Mouse (Mus musculus) limb, embryonic 15.5 days (tissue): ENCODE measurements at regions not wholly inside any gene's neighbourhood (a gene's known extent, or its start where the extent isn't known, plus 50 kb on each side); places are given as distances from the start of the nearest gene placed in this dataset.
"Not testable (repeated sequence)": the region's sequence is repeated elsewhere in the genome, so short reads cannot be mapped to it uniquely, and the experiment has no call there.

Experiments used
- ATAC-seq: fragments of 200-750 bp; cut with Nextera tagmentation; 2 replicates; pipeline ENCODE4 v1.8.0; 2017; ENCODE audit warnings: low read depth, moderate TSS enrichment; ENCODE audit not compliant: insufficient number of reproducible peaks, low FRiP score, low TSS enrichment
- H3K27ac ChIP-seq: fragments of 300-500 bp; sonication (generic); 2 replicates; pipeline ENCODE4 v1.5.1; 2015; ENCODE audit warnings: moderate library complexity, mild to moderate bottlenecking, inconsistent platforms
- H3K27me3 ChIP-seq: fragments of 300-500 bp; sonication (generic); 2 replicates; pipeline ENCODE4 v1.6.1; 2015; ENCODE audit warnings: inconsistent platforms
- H3K36me3 ChIP-seq: fragments of 300-500 bp; sonication (generic); 2 replicates; pipeline ENCODE4 v1.6.1; 2015; ENCODE audit warnings: inconsistent platforms
- H3K4me1 ChIP-seq: fragments of 300-500 bp; sonication (generic); 2 replicates; pipeline ENCODE4 v1.6.1; 2015; ENCODE audit warnings: inconsistent platforms
- H3K4me2 ChIP-seq: fragments of 300-500 bp; sonication (generic); 2 replicates; pipeline ENCODE4 v1.6.1; 2015; ENCODE audit warnings: mild to moderate bottlenecking, inconsistent platforms
- H3K4me3 ChIP-seq: fragments of 300-500 bp; sonication (generic); 2 replicates; pipeline ENCODE4 v1.5.1; 2015; ENCODE audit warnings: mild to moderate bottlenecking, inconsistent platforms
- H3K9ac ChIP-seq: fragments of 300-500 bp; sonication (generic); 2 replicates; pipeline ENCODE4 v1.6.1; 2015; ENCODE audit warnings: inconsistent platforms
- H3K9me3 ChIP-seq: fragments of 300-500 bp; sonication (generic); 2 replicates; pipeline ENCODE4 v1.6.1; 2016; ENCODE audit warnings: inconsistent platforms
- whole genome bisulfite sequencing: fragments of 180-500 bp; shearing (Covaris S2); methylation state at CpG from one replicate; pipeline ENCODE4 v1.1.7; 2015; 5-methylcytosine and 5-hydroxymethylcytosine counted together

DNA sequence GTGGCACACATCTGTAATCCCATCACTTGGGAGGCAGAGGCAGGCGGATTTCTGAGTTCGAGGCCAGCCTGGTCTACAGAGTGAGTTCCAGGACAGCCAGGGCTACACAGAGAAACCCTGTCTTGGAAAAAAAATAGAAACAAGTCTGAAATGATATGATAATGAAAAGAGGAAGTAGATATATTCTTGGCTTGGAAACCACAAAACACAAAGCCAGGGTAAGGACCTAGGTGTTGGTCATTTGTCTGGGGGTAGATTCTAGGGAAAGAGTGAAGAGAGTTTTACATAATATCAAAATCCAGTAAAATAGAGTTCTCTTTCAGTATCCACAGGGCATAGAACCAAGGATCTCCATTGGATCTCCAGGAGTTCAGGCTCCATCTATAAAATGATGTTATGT lies 122.8 kb upstream of the Kiz start:
- not testable (repeated sequence) for H3K4me2 ChIP-seq, H3K27me3 ChIP-seq, H3K36me3 ChIP-seq, H3K4me3 ChIP-seq, H3K9ac ChIP-seq, H3K27ac ChIP-seq, ATAC-seq, H3K4me1 ChIP-seq, H3K9me3 ChIP-seq
- 88% methylated on average over 2 of the region's 2 CpGs for WGBS

- no peaks in the 10 kb centered on the region for H3K27me3 ChIP-seq
- no peak for ATAC-seq
- 80% methylated on average over 2 of the region's 2 CpGs for WGBS
These were observed 111.3 kb upstream of the Kiz start for GRCm38 (mm10) chr2:146744396-146744795.

DNA sequence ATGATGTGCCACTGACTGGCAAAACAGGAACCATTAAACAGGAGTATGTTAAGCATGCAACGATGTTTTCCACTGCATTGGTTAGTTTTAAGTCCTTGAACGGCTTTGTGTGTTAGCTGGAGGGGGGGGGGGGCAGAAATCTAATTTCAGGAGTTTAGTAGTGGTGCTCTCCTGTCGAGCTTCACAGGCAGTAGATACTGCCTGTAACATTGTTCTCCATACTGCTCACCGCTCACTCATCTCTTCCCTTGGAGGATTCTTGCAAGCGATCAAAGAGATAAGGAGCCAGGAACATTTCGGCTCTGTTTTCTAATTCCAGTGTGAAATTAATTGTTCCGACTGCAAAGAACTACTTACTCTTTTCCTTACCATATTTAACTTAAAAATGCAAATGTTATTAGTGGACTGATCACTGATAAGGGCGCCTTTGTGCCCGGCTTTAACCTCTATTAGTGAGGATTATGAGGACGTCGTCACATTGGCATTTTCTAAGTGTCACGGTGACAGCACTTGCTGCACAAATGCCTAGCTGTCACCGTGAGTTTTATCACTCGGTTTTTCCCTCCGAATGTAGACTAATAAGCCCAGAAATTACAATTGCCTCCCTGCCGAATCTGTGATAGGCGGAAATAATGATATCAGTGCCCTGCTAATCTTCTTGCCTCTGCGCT lies 110.5 kb upstream of the Kiz start:
- Histone ChIP-seq H3K27me3 (no peaks in the 10 kb centered on the region), H3K36me3 (no peaks in the 10 kb centered on the region), H3K27ac (no peak overlapping the region), H3K9me3 (no peaks in the 10 kb centered on the region), H3K4me2 (no peak overlapping the region), H3K9ac (no peak overlapping the region), H3K4me3 (no peak overlapping the region), H3K4me1 (no peaks in the 10 kb centered on the region)
- no peak for ATAC-seq
- WGBS: 78% methylated on average over 18 of the region's 18 CpGs

More at GRCm38 (mm10) chr2:146744396-146744795, 111.3 kb upstream of the Kiz start:
- H3K27ac ChIP-seq: no peak overlapping the region
- no peaks in the 10 kb centered on the region for H3K9me3 ChIP-seq
- no peak overlapping the region for H3K4me3 ChIP-seq
- no peaks in the 10 kb centered on the region for H3K36me3 ChIP-seq
- no peak overlapping the region for H3K9ac ChIP-seq
- H3K4me1 ChIP-seq: no peaks in the 10 kb centered on the region
- H3K4me2 ChIP-seq: no peak overlapping the region

DNA sequence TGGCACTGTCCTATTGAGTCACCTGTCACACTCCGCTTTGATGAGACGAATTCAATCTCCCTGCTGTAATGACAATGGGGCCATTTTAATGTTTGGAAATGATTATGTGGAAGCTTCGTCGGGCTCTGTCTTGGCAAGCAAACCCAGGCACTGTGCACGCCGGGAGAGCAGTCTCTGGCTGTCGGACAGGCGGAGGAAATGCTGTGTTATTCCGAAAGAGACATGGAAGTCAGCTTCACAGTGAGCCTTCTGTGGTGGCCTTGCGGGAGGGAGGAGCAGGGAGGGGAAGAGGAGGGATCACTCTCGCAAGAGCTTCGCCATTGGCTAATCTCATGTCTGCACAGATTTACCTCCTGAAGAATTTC lies 110.0 kb upstream of the Kiz start:
- no peak overlapping the region for H3K27ac ChIP-seq
- no peak overlapping the region for H3K9ac ChIP-seq
- no peak overlapping the region for H3K4me3 ChIP-seq
- WGBS: 60% methylated on average over 12 of the region's 12 CpGs
- H3K36me3 ChIP-seq: no peaks in the 10 kb centered on the region
- H3K4me2 ChIP-seq: no peak overlapping the region
- H3K9me3 ChIP-seq: no peaks in the 10 kb centered on the region
- ATAC-seq: no peak
- no peaks in the 10 kb centered on the region for H3K4me1 ChIP-seq
- H3K27me3 ChIP-seq: no peaks in the 10 kb centered on the region

GRCm38 (mm10) chr2:146753988-146754387 lies 101.7 kb upstream of the Kiz start:
- ATAC-seq: no peak

GRCm38 (mm10) chr2:146763522-146764144 lies 92.0 kb upstream of the Kiz start:
- Histone ChIP-seq H3K4me3 (no peak overlapping the region), H3K4me1 (no peaks in the 10 kb centered on the region), H3K27me3 (no peaks in the 10 kb centered on the region), H3K9me3 (no peaks in the 10 kb centered on the region), H3K36me3 (no peaks in the 10 kb centered on the region), H3K9ac (no peak overlapping the region), H3K27ac (no peak overlapping the region), H3K4me2 (no peak overlapping the region)
- WGBS: 59% methylated on average over 18 of the region's 18 CpGs
- ATAC-seq: no peak

More at GRCm38 (mm10) chr2:146753988-146754387, 101.7 kb upstream of the Kiz start:
- WGBS: 21% methylated on average over 2 of the region's 2 CpGs
- Histone ChIP-seq H3K4me2 (no peak overlapping the region), H3K9ac (no peak overlapping the region), H3K27ac (no peak overlapping the region), H3K4me3 (no peak overlapping the region), H3K36me3 (no peaks in the 10 kb centered on the region), H3K9me3 (no peaks in the 10 kb centered on the region), H3K27me3 (no peaks in the 10 kb centered on the region), H3K4me1 (no peaks in the 10 kb centered on the region)

GRCm38 (mm10) chr2:146764313-146765255 lies 91.1 kb upstream of the Kiz start:
- no peaks in the 10 kb centered on the region for H3K9me3 ChIP-seq
- no peaks in the 10 kb centered on the region for H3K27me3 ChIP-seq
- H3K4me2 ChIP-seq: no peak overlapping the region
- H3K4me1 ChIP-seq: no peaks in the 10 kb centered on the region
- no peak overlapping the region for H3K4me3 ChIP-seq
- WGBS: 73% methylated on average over 12 of the region's 12 CpGs
- ATAC-seq: no peak
- H3K9ac ChIP-seq: no peak overlapping the region
- no peaks in the 10 kb centered on the region for H3K36me3 ChIP-seq
- no peak overlapping the region for H3K27ac ChIP-seq

DNA sequence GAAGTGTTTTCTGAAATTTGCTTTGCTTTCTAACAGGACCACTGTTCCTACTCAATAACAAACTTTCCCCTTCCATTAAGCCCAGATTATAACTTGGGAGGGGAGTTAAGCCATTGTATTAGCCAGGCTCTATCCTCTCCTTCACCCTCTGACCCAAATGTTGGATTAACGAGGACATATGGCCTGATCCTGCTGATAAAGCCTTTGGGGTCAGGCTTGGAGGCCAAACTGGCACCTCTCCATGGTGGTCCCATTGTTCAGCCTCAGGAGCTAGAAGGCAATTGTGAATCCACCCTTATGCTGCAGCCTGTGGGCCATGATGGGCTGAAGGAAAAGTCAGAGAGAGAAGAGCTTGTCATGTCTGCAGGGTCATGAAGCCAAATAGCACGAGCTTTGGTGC lies 80.8 kb upstream of the Kiz start:
- Histone ChIP-seq H3K4me1 (no peaks in the 10 kb centered on the region), H3K9me3 (no peaks in the 10 kb centered on the region), H3K36me3 (no peaks in the 10 kb centered on the region), H3K4me2 (no peak overlapping the region), H3K9ac (no peak overlapping the region), H3K4me3 (no peak overlapping the region), H3K27ac (no peak overlapping the region), H3K27me3 (no peaks in the 10 kb centered on the region)
- ATAC-seq: no peak
- 37% methylated on average over 2 of the region's 2 CpGs for WGBS

DNA sequence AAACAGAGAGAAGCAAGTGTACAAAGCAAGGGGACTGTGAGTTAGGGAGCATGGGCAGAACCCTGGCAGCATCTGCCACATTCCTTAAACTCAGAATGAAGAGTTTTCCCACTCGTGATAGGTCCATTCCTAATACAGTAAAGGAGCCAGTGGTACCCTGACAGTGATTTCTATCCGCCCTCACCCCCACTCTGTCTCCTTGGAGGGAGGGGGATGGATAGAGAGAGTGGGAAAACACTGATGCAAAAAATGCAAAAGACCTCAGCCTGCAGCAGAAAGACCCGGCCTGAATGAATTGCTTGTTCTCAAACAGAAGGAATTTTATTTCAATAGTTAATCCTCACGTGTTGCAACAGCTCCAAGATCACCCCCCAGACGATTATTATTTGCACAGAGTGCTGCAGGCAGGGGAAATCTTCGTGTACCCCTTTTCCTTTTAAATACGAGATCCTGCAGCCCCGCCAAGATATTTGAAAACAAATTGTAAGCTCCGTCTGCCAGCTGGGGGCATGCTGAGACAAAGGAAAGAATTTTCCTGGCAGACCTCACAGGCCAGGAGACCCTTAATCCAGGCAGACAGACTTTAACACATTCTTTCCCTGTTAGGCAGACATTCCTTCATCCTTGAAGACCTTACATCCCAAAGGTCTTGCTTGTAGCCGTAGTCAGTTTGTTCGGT lies 68.4 kb upstream of the Kiz start:
- no peaks in the 10 kb centered on the region for H3K27me3 ChIP-seq
- ATAC-seq: no peak; the same call in 1 of the 2 replicates
- peak overlapping the region; percentile 10; the same call in 1 of the 2 replicates for H3K4me2 ChIP-seq
- H3K4me3 ChIP-seq: no peak overlapping the region
- H3K36me3 ChIP-seq: no peaks in the 10 kb centered on the region
- peaks cover 14% of the 10 kb centered on the region; the same call in 1 of the 2 replicates for H3K4me1 ChIP-seq
- H3K9me3 ChIP-seq: no peaks in the 10 kb centered on the region
- no peak overlapping the region for H3K9ac ChIP-seq
- WGBS: 10% methylated on average over 11 of the region's 11 CpGs
- 0 out of 2 replicates have a peak overlapping the region, but pooled peaks have one; percentile 22 for H3K27ac ChIP-seq

GRCm38 (mm10) chr2:146787811-146788455 lies 67.7 kb upstream of the Kiz start:
- 45% methylated on average over 5 of the region's 5 CpGs for WGBS
- ATAC-seq: no peak
- H3K9me3 ChIP-seq: no peaks in the 10 kb centered on the region
- H3K4me1 ChIP-seq: peaks cover 14% of the 10 kb centered on the region; the same call in 1 of the 2 replicates
- no peak overlapping the region for H3K4me3 ChIP-seq
- peak overlapping the region; percentile 22; the same call in 1 of the 2 replicates for H3K27ac ChIP-seq
- no peaks in the 10 kb centered on the region for H3K27me3 ChIP-seq
- H3K9ac ChIP-seq: no peak overlapping the region
- no peaks in the 10 kb centered on the region for H3K36me3 ChIP-seq
- no peak overlapping the region for H3K4me2 ChIP-seq

DNA sequence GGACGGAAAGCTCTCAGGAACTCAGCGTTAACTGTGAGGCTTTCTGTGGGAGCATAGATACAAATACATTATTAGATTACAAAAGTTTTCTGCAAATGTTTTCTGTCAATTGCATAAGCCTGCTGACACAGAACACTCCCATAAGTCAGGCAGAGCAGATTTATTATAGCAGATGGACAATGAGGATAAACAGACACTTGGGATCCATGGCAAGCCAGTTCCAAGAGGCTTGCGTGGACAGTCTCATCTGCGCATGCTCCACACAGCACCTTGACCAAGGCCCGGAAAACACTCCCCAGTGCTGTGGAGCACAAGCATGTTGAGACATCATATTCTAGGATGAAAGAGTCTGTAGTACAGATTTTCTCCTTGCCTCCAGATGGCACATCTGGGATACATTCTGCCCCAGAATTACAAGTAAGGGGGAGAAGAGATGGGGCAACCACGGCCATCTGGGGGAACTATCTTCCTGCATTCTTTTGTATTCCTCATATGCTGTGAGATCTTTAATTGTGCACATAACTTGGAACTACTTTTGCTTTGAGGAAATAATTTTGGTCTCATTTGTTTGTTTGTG lies 62.7 kb upstream of the Kiz start:
- Histone ChIP-seq H3K36me3 (no peaks in the 10 kb centered on the region), H3K27me3 (no peaks in the 10 kb centered on the region), H3K4me1 (peaks cover 4% of the 10 kb centered on the region; the same call in 1 of the 2 replicates), H3K9ac (no peak overlapping the region), H3K9me3 (no peaks in the 10 kb centered on the region), H3K27ac (no peak overlapping the region), H3K4me3 (no peak overlapping the region), H3K4me2 (no peak overlapping the region)
- no peak for ATAC-seq
- 61% methylated on average over 6 of the region's 6 CpGs for WGBS
